Mouse (Mus musculus) c-Kit-positive CD71-positive TER-119-positive erythroid progenitor cells, embryonic 14.5 days (primary cell): ENCODE measurements around the gene Dusp5.

ENCODE experiments used
- DNase-seq: peaks from one replicate; pipeline ENCODE4 v3.0.0-alpha.2; 2013; ENCODE audit warnings: low spot score

Dusp5 gene

GRCm38 (mm10) chr19:53544923-53545561, 16.1 kb downstream of the Dusp5 start:
- DNase-seq = no peak

- no peak for DNase-seq
These were observed 18.7 kb downstream of the Dusp5 start for GRCm38 (mm10) chr19:53547597-53547996.

DNA sequence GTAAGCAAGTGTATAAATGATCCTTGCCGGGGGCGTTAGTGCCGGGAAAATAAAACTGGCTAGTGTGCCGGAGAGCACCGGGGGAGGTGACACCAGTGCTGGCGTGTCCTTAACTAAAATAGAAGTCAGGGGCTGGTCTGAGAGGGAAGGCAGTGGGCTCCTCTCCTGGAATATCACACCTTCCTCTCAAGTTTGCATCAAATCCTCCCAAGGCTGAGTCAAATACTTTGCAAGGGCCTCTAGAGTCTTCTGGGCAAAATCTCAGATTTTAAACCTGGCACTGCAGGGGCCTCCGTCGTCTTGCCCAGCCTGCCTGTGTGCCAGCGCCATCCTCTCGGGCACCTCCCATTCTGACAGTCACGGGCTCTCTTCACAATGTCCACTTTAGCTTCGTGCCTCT, 22.1 kb downstream of the Dusp5 start:
- no peak for DNase-seq

DNA sequence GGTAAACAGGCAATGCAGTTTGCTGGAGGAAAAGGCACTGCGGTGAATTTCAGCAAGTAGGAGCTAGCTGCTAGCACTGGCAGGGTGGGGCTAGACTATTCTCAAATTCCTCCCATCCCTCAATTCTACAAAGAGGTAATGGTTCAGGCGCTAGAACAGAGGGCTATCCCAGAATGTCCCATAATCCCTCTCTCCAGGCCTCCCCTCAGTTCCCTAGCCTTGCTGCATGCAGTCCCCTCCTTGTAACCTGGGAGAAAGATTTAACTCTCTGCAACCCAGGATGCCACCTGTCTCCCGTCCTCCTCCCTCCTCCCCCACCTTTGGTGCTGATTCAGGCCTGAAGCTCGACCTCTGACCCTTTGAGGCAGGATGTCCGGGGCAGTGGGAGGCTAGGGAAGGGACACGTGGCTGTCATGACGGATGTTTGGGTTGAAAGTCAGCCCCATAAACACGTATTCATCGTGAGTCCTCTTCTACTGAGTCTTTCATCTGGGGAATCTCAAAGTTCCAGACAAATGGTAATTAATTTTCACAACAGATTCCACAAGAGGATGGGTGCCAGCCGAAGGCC, 23.4 kb downstream of the Dusp5 start:
- DNase-seq = no peak

DNA sequence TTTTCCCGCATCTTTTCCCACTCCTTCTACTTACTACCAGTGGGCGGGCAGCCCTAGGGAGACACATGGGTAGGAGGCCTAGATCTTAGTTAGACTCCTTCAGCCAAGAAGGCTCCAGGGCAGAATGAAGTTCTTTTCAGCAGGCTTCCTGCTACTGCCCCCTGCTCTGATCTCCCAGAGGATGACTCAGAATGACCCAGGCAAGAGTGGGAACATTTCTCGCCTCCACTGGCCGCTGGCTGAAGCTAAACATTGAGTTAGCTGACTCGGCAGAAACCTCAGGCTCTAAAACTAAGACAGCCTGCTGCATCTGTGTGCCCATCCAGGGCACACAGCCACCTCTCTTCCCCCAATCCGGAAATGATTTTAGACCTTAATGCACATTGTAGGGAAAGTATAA, 23.9 kb downstream of the Dusp5 start:
- DNase-seq = no peak

DNA sequence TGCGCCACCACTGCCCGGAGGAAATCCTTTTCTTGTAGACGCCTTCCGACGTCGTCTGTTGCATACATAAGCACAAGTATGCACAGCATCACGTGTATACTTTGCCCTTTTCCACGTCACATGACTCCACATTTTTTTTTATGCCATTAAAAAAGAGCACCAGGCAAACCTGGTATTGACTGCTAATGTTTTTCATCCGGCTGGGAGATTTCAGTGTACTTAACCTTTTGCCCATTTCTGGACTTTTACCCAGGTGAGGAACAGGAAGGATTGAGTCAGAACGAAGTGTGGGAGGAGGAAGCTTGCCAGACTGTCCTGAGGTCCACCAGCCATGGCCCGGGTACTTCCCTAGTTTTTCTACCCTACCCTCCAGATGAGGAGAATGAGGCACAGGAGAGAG, 25.5 kb downstream of the Dusp5 start:
- no peak for DNase-seq

DNA sequence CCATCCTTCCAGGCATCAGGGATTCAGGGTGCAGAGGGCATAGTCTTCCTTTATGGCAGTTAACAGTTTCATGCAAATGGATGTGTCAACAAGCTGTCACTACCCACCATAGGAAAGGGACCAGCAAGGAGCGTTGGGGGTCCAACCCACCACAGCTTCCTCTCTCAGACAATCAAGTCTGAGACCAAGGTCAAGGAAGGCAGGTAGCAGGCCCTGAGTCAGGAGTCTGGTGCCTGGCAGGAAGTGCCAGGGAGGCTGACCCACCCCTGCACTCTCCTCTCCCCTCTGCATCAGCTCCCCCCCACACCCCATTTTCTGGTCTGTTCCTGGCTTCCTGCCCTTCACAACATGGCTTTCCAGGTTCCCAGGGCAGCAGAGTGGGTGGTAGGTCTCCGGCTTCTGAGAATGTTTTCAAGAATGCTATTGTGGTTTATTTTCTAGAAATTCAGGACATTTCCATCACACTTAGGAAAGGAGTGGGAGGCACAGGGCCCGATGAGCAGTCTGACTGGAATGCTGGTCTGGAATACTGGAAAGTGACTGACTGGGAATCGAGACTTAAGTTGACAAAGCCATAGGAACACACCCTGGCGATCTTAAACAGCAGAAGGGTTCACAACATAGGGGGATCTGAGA, 26.2 kb downstream of the Dusp5 start:
- DNase-seq = no peak

DNA sequence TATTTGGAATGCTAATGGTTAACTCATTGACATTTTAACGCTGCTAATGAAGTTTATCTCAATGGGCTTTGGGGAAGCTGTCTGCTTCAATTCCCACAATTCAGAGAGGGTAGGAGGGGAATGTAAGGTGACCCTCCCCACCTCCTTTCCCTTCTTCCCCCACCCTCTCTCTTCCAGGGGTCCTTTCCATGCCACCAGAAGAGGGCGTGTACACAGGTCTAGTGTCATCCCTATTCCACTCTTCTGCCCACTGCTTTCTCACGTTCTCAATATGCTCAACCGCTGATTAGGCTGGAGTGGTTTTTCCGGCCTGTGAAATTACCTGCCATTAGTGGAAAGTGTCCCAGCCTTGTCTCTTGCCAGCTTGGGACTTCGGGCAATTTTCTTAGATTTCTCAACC, 27.9 kb downstream of the Dusp5 start:
- DNase-seq = no peak

DNA sequence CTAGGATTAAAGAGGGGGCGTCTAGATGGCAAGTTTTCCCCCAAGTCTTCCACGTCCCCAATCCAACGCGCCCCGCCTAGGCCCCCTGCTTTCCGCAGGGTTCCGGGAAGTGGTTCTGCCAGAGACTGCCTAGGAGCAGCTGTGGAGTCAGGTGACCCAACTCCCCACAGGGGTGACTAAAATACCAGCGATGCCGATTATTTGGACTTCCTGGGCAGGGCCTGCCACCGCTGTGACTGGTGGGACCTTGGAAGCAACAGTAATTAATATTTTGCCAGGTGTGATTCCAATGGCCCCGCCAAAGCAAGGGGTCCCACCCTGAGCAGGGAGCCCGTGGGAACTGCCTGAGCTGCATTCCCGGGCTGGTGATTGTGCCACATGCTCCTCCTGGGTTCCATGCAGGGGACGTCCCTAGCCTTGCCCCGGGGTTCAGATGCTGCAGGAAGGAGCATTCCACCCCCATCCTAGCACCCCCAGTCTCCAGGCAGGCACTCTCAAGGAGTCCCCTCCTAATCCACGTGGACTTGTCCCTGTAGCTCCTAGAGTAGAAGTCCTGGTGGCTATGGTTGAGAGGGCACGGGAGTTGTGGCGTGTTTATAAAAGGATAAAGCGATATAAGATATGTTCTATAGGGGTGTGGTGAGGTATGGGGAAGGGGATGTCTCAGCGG, 28.5 kb downstream of the Dusp5 start:
- DNase-seq = no peak

DNA sequence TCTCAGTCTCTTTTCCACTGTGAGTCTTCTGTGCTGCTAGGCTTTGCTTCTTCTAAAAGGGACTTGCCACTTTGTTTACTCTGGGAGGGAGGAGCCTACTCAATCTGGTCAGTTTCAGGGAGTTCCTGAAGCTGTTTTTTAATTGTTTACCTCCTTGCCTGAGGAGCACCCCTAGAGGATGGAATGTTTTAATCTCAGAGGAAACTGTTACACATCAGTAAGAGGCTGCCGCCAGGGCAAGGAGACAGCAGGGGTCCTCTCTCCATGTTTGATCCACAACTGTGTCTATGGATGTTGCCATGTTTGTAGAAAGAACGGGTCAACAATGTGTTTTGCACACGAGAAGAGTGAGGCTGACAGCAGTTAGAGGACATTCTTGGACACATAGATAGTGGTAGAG, 31.5 kb downstream of the Dusp5 start:
- no peak for DNase-seq

- DNase-seq = no peak
These were observed 35.3 kb downstream of the Dusp5 start for GRCm38 (mm10) chr19:53564174-53564573.

- no peak for DNase-seq
These were observed 36.8 kb downstream of the Dusp5 start for GRCm38 (mm10) chr19:53565565-53566277.

DNA sequence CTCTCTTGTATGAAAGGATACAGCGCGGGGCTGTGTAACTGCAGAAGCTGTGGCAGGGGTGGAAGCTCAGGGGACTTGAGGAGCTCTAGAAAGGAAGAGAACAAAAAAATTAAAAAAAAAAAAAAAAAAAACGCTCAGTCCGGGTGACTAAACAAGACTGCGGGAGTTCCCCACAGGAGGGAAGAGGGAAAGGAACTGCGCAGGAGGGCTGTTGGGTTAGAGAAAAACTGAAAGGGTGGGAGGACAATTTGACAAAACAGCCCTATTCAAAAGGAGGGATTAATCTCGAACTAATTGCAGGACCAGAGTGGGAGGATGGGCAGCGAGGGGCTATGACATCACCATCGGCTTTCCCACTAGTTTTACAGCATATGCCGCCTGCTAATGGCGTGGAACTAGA, 39.0 kb downstream of the Dusp5 start:
- no peak for DNase-seq

- DNase-seq = no peak
These were observed 39.6 kb downstream of the Dusp5 start for GRCm38 (mm10) chr19:53568553-53568952.

GRCm38 (mm10) chr19:53571056-53571455, 42.1 kb downstream of the Dusp5 start:
- no peak for DNase-seq

DNA sequence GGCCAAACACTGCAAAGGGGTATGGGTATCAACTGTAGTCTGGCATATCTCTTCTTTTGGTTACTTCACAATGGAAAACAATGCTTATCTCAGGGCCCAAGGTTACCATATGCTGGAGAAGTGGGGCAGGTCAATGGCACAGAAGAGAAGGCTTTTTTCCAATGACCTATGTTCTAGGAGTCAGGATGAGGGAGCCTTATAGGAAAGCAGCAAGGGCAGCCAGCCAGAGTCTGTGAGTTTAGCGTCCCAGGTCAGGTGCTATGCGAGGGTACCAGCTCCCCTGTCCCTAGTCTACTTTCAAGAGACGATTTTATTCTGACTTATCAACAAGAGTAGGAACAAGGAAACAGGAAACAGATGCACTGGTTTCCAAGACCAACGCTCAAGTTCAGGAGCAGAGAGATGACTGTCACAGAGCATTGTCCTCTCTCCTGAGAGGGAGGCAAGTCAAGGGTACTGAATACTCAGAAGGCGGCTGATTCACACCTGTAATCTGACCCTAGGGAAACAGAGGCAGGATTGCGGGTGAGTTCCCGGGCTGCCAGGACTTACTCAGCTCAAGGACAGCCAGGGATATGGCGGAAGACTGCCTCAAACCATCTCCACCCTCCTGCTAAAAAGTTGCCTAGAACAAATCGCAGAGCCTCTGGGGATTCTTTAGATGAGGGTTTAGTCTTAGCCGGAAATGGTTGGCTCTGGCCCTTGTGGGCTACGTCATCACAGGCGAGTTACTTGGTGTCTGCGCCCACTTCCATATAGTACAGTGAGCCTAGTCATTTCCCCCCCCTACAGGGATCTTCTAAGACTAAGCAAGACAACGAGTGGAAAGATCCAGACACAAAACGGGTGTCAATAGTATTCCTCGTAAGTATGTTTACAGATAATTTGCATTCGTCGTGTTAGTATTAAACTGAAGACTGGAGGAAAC, 42.9 kb downstream of the Dusp5 start:
- DNase-seq = no peak

DNA sequence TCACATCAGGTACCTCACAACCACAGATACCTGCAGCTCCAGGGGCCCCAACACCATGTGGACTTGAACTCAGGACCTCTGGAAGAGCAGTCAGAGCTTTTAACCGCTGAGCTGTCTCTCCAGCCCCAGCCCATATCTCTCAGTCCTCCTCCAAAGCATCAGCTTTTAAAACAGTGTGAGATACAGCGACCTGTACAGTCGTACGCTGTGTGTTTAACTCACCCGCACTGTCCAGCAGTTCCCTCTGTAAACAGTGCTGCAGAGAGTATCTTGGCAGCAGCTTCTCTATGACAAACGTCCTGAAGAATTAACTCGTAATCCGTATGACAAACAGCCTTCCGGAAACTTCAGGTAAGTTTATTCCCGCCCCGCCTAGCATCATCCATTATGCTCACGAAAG, 43.7 kb downstream of the Dusp5 start:
- no peak for DNase-seq

DNA sequence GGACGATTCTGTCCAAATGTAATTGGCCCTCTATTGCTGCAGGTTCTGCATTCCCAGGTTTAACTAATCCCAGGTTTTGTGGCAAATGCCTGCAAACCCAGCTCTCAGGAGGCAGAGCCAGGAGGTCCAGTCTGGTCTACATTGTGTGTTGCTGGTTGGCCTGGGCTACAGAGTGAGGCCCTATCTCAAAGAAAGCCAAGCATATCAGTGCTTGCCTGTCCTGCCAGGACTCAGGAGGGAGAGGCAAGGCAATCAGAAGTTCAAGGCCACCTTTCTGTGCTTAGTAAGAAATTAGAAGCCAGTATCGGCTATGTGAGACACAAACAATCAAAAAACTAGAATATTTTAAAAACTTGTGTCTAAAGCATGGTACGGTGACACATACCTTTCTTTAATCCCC, 44.2 kb downstream of the Dusp5 start:
- no peak for DNase-seq

DNA sequence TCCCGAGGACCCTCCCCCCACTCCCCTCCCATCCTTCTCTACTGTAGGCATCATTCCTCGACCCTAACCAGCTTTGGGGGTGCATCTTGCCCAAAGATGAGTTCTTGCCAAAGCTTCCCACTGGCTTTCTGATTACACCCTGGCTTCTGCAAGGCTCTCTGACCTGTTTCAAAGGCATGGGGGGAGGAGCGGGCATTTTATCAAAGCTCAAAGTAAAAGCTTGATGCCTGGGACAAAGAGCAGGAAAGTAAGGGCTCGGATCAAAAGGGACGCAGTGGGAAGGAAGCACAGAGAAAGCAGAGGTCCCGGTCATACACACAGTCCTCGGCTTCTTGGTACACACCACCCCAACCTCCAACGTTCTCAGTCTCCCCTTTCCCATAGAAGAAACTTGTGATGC, 45.2 kb downstream of the Dusp5 start:
- no peak for DNase-seq

DNA sequence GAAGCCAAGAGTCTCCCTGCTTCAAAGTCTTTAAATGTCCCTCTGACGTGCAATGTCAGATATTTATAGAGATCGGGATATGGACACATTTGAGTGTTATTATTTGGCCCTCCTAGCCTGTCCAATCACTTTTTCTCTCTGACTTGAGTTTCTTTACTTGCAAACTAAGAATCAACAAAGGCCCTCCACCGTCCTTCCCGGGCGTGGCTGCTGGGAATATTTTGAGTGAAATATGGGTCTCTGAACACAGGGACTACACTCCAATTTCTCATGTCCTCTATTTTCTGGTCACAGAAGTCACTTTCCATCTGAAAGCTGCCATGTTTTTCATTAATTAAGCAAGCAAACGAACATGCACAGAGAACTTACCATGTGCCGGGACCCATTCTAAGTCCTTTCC, 45.6 kb downstream of the Dusp5 start:
- no peak for DNase-seq

GRCm38 (mm10) chr19:53575296-53576010, 46.5 kb downstream of the Dusp5 start:
- no peak for DNase-seq
